Mouse (Mus musculus): ENCODE results near the gene Dnaic1. TPM values are rescaled to one million over a fixed set of nuclear protein-coding genes. Genes with fewer than 3 reads are reported as not detected.

Gene Dnaic1
- total and polyA plus RNA-seq, 2 experiments from 2014 or later: 2.8 to 4.9 TPM

DNA sequence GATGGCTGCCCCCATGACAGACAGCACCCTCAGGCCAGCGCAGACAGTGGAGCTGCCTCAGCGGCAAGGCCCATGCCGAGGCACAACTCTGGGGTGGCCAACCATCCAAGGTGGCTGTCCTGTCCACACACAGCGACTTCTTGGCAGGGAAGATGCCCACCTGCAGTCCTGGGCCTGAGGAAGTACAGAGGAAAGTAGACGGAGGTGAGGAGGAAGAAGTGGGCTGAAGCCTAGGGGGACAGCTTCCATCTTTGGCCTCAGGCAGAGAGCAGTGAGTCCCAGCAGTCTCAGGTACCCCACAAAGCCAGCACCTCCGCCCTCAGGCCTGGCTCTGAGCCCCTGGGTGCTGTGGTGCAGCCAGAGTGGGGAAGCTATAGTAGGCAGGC is 69.2 kb downstream of the Dnaic1 start:
- H3K27me3 ChIP-seq (ENCODE audit: insufficient read depth, low read length): no peaks in the 10 kb centered on the region
- H3K27ac ChIP-seq (ENCODE audit: low read depth, low read length): 0 out of 2 replicates have a peak overlapping the region, but pooled peaks have one; percentile 75
- H3K9ac ChIP-seq: peak overlapping the region; percentile 77
- peak overlapping the region; percentile 57 for H3K4me3 ChIP-seq (ENCODE audit: low read depth, low read length)
- no peaks in the 10 kb centered on the region; the same call in 1 of the 2 replicates for H3K36me3 ChIP-seq (ENCODE audit: insufficient read depth)
- H3K4me2 ChIP-seq (ENCODE audit: low read depth): peak overlapping the region; percentile 73
- H3K9me3 ChIP-seq (ENCODE audit: low read length): no peaks in the 10 kb centered on the region
- DNase-seq: no peak
- ATAC-seq: no peak
- peaks cover 12% of the 10 kb centered on the region for H3K4me1 ChIP-seq (ENCODE audit: insufficient read depth)
- no peak for TF ChIP-seq CTCF (IDR thresholded peaks at IDR 0.05; ENCODE audit: low read depth)
- WGBS: 80% methylated on average over 6 of the region's 6 CpGs

GRCm38 (mm10) chr4:41639214-41639841 is 69.8 kb downstream of the Dnaic1 start:
- ATAC-seq: 0 out of 2 replicates have a peak, but pooled peaks have one; percentile 7
- peak; percentile 60 for DNase-seq

DNA sequence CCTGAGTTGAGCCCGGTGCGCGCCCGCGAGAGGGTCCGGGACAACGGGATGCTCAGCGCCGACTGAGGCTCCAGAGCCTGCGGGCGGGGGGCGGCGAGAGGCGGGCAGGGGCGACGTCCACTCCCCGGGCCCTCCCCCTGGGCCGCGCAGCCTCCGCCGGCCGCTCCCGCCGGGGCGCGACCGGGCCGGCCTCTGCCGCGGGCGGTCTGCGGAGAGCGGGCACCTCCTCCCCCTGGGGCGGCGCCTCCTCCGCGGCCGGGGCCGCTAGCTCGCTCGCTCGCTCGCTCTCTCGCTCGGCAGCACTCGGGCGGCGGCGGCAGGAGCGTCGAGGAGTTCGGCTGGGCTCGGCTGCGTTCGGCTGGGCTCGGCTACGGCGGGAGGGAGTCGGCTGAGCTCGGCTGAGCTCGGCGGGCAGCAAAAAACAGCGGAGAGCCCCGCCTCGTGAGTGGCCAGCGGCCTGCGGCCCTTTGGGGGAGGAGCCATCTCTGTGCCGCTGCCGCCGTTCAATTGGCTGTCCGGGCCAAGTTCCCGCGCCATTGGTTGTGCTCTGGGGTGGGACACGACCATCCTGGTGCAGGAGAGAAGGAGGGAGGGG is 70.4 kb downstream of the Dnaic1 start, which contains the start of gene Enho:
Gene Enho (minus strand): TSS at position 412 of the 595 bp plus-strand sequence.
- 2% methylated on average over 44 of the region's 74 CpGs for WGBS
- DNase-seq: peak; percentile 95
- no peaks in the 10 kb centered on the region for H3K9me3 ChIP-seq (ENCODE audit: low read length)
- peak within 1 kb of the TSS; percentile 77 for H3K9ac ChIP-seq
- H3K4me2 ChIP-seq (ENCODE audit: low read depth): peak within 1 kb of the TSS; percentile 73
- peaks cover 12% of the 10 kb centered on the region for H3K4me1 ChIP-seq (ENCODE audit: insufficient read depth)
- no peaks in the 10 kb centered on the region for H3K27me3 ChIP-seq (ENCODE audit: insufficient read depth, low read length)
- H3K36me3 ChIP-seq (ENCODE audit: insufficient read depth): no peaks in the 10 kb centered on the region; the same call in 1 of the 2 replicates
- peak within 1 kb of the TSS; percentile 75 for H3K27ac ChIP-seq (ENCODE audit: low read depth, low read length)
- TF ChIP-seq CTCF (IDR thresholded peaks at IDR 0.05; ENCODE audit: low read depth): no peak
- H3K4me3 ChIP-seq (ENCODE audit: low read depth, low read length): peak within 1 kb of the TSS; percentile 57
- peak; percentile 92 for ATAC-seq

More at GRCm38 (mm10) chr4:41639214-41639841, 69.8 kb downstream of the Dnaic1 start:
- 6% methylated on average over 10 of the region's 10 CpGs for WGBS
- peak overlapping the region; percentile 77 for H3K9ac ChIP-seq
- peak overlapping the region; percentile 73 for H3K4me2 ChIP-seq (ENCODE audit: low read depth)
- H3K27me3 ChIP-seq (ENCODE audit: insufficient read depth, low read length): no peaks in the 10 kb centered on the region
- no peaks in the 10 kb centered on the region; the same call in 1 of the 2 replicates for H3K36me3 ChIP-seq (ENCODE audit: insufficient read depth)
- peak overlapping the region; percentile 75 for H3K27ac ChIP-seq (ENCODE audit: low read depth, low read length)
- no peak for TF ChIP-seq CTCF (IDR thresholded peaks at IDR 0.05; ENCODE audit: low read depth)
- no peaks in the 10 kb centered on the region for H3K9me3 ChIP-seq (ENCODE audit: low read length)
- peaks cover 12% of the 10 kb centered on the region for H3K4me1 ChIP-seq (ENCODE audit: insufficient read depth)
- H3K4me3 ChIP-seq (ENCODE audit: low read depth, low read length): peak overlapping the region; percentile 57

GRCm38 (mm10) chr4:41641199-41641822 is 71.7 kb downstream of the Dnaic1 start:
- H3K4me3 ChIP-seq (ENCODE audit: low read depth, low read length): no peak overlapping the region
- H3K9ac ChIP-seq: no peak overlapping the region
- 78% methylated on average over 6 of the region's 6 CpGs for WGBS
- DNase-seq: no peak
- no peaks in the 10 kb centered on the region for H3K9me3 ChIP-seq (ENCODE audit: low read length)
- TF ChIP-seq CTCF (IDR thresholded peaks at IDR 0.05; ENCODE audit: low read depth): no peak
- H3K27me3 ChIP-seq (ENCODE audit: insufficient read depth, low read length): no peaks in the 10 kb centered on the region
- H3K4me2 ChIP-seq (ENCODE audit: low read depth): no peak overlapping the region
- no peaks in the 10 kb centered on the region; the same call in 1 of the 2 replicates for H3K36me3 ChIP-seq (ENCODE audit: insufficient read depth)
- H3K27ac ChIP-seq (ENCODE audit: low read depth, low read length): no peak overlapping the region
- peaks cover 12% of the 10 kb centered on the region for H3K4me1 ChIP-seq (ENCODE audit: insufficient read depth)
- no peak for ATAC-seq

GRCm38 (mm10) chr4:41645488-41645887 is 75.9 kb downstream of the Dnaic1 start:
- WGBS: 27% methylated on average over 5 of the region's 5 CpGs
- peak; percentile 56 for DNase-seq

DNA sequence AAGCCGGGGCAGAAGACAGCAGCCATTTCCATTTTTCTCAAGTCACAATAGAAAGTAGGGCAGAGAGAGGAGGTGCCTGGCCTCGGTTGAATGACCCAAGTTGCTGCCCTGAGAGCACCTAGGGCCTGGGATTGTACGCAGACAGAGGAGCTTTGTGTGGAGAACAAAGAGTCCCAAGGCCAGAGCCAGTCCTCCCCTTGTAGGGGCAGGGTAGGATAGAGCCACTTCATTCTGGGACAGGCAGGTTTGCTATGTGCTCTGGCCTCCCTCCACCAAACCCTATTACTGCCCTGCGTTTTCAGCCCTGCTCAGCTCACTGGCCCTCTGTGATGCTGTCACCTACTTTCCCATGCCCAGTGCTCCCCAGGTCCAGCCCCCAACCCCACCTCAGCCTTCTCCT is 78.6 kb downstream of the Dnaic1 start:
- H3K9ac ChIP-seq: no peak overlapping the region
- H3K4me1 ChIP-seq (ENCODE audit: insufficient read depth): no peaks in the 10 kb centered on the region
- H3K4me2 ChIP-seq (ENCODE audit: low read depth): no peak overlapping the region
- TF ChIP-seq CTCF (IDR thresholded peaks at IDR 0.05; ENCODE audit: low read depth): no peak
- no peaks in the 10 kb centered on the region for H3K36me3 ChIP-seq (ENCODE audit: insufficient read depth)
- H3K27me3 ChIP-seq (ENCODE audit: insufficient read depth, low read length): no peaks in the 10 kb centered on the region
- H3K9me3 ChIP-seq (ENCODE audit: low read length): no peaks in the 10 kb centered on the region
- no peak overlapping the region for H3K4me3 ChIP-seq (ENCODE audit: low read depth, low read length)
- peak; percentile 29; the same call in 1 of the 2 replicates for ATAC-seq
- H3K27ac ChIP-seq (ENCODE audit: low read depth, low read length): no peak overlapping the region
- no peak for DNase-seq
- WGBS: 24% methylated on average over 4 of the region's 4 CpGs

More at GRCm38 (mm10) chr4:41645488-41645887, 75.9 kb downstream of the Dnaic1 start:
- Histone ChIP-seq H3K4me2 (ENCODE audit: low read depth) (no peak overlapping the region), H3K4me3 (ENCODE audit: low read depth, low read length) (no peak overlapping the region), H3K4me1 (ENCODE audit: insufficient read depth) (no peaks in the 10 kb centered on the region), H3K27me3 (ENCODE audit: insufficient read depth, low read length) (no peaks in the 10 kb centered on the region), H3K36me3 (ENCODE audit: insufficient read depth) (no peaks in the 10 kb centered on the region), H3K27ac (ENCODE audit: low read depth, low read length) (no peak overlapping the region), H3K9ac (no peak overlapping the region), H3K9me3 (ENCODE audit: low read length) (no peaks in the 10 kb centered on the region)
- ATAC-seq: peak; percentile 77
- peak; percentile 62 for TF ChIP-seq CTCF (IDR thresholded peaks at IDR 0.05; ENCODE audit: low read depth)

Data from forebrain, postnatal 0 days (tissue).